In the genomic region with DNA sequence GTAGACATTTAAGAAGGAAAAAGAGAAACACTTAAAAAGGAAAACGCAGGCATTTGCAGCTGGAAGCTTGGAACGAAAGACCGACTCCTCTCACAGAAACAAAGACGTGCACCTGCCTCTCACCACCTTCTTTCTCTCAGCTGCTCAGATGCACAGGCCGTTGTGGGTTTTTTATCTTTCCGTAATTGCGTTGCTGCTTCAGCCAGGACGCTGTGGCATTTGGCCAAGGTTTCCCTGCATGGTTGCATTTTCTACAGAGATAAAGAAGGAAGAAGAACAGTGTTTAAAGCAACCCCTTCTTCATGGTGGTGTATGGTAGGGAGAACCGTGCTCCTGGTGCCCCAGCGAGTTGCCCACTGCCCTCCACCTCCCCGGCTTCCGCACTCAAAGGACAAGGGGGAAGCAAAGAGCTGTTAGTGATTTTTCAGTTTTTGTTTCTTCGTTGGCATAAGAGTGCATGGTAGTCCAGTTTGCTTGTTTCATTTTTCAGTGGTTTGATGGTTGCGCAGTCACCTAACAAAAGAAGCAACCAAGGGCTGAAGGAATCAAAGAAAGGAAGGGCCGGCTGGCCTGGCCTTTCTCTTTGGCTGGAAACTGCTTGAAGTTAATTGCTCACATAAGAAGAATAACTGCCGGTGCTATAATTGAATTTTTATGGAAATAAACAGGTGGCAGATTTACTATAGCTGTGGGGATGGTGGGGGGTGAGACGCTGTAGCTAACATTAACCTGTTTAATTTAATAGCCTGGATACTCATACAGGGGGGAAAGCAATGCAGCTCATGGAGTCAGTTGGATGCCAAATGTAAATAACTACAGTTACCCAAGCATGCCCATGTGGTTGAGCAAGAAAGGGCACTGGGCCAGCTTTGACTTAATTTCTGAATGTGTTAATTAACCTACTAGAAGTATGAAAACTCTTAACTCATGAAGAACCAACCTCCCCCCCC, we compare ENCODE assay signal across 9 mouse cellular contexts.
DNase-seq lines count a peak whose midpoint lies in the region; ATAC-seq lines count a peak whose summit lies in the region.
"Had no signal": no experiment of that assay in that cellular context is flagged by ENCODE, and none has a peak within 500 bp of the region (broad histone marks: within the 10 kb centered on the region; RNA-seq: fewer than 3 reads in every experiment).

No protein-coding gene starts in this region.

- H3K9ac ChIP-seq in forebrain, embryonic 16.5 days (replicated peaks; ENCODE audit: low read depth, low read length) = peak overlapping the region; percentile 28; the same call in 1 of the 2 replicates
- no peak overlapping the region for H3K9ac ChIP-seq in kidney, embryonic 16.5 days (replicated peaks; ENCODE audit: low read length)
- no peak overlapping the region for H3K9ac ChIP-seq in neural tube, embryonic 12.5 days
- H3K9ac ChIP-seq in heart, embryonic 11.5 days (ENCODE audit: low read depth, low read length) = no peak overlapping the region

- 22% methylated on average over 17 of the region's 17 CpGs for WGBS in forebrain, embryonic 16.5 days
- 58% methylated on average over 17 of the region's 17 CpGs for WGBS in kidney, embryonic 16.5 days
- 47% methylated on average over 17 of the region's 17 CpGs for WGBS in neural tube, embryonic 12.5 days
- 73% methylated on average over 17 of the region's 17 CpGs for WGBS in heart, embryonic 11.5 days (ENCODE audit: insufficient replicate concordance)

- peak overlapping the region; percentile 38 for H3K27ac ChIP-seq in forebrain, embryonic 16.5 days (ENCODE audit: low read length)
- H3K27ac ChIP-seq in kidney, embryonic 16.5 days (ENCODE audit: low read length) = peak overlapping the region; percentile 8
- peak overlapping the region; percentile 32; the same call in 1 of the 2 replicates for H3K27ac ChIP-seq in neural tube, embryonic 12.5 days
- H3K27ac ChIP-seq in heart, embryonic 11.5 days (ENCODE audit: low read depth, low read length) = no peak overlapping the region
- H3K27ac ChIP-seq: stomach, postnatal 0 days had no signal

- DNase-seq in ovary, postnatal 10 days (ENCODE audit: low spot score) = peak; percentile 6
- DNase-seq in ovary, adult 18-20 months (ENCODE audit: low spot score) = no peak
- no peak for DNase-seq in frontal cortex, postnatal 36 days (ENCODE audit: low spot score in 2 of 2)
- DNase-seq in heart, postnatal 14 days = no peak

- 0 out of 2 replicates have a peak overlapping the region, but pooled peaks have one; percentile 1 for H3K4me3 ChIP-seq in forebrain, embryonic 16.5 days (replicated peaks; ENCODE audit: low read length)
- no peak overlapping the region for H3K4me3 ChIP-seq in kidney, embryonic 16.5 days (ENCODE audit: low read length)
- H3K4me3 ChIP-seq in neural tube, embryonic 12.5 days = no peak overlapping the region
- H3K4me3 ChIP-seq in heart, embryonic 11.5 days (ENCODE audit: low read depth, low read length) = no peak overlapping the region

- H3K4me1 ChIP-seq in forebrain, embryonic 16.5 days (replicated peaks; ENCODE audit: control insufficient read depth, insufficient read depth, low read length) = peaks cover 19% of the 10 kb centered on the region
- H3K4me1 ChIP-seq in kidney, embryonic 16.5 days (ENCODE audit: insufficient read depth, low read length) = peaks cover 27% of the 10 kb centered on the region
- H3K4me1 ChIP-seq in neural tube, embryonic 12.5 days = peaks cover 20% of the 10 kb centered on the region
- H3K4me1 ChIP-seq in heart, embryonic 11.5 days (ENCODE audit: control insufficient read depth, insufficient read depth, low read length) = no peaks in the 10 kb centered on the region

- peak overlapping the region; percentile 37 for H3K4me2 ChIP-seq in forebrain, embryonic 16.5 days (ENCODE audit: low read length)
- no peak overlapping the region for H3K4me2 ChIP-seq in kidney, embryonic 16.5 days (replicated peaks; ENCODE audit: low read depth, low read length)
- H3K4me2 ChIP-seq in neural tube, embryonic 12.5 days (replicated peaks) = peak overlapping the region; percentile 27; the same call in 1 of the 2 replicates
- H3K4me2 ChIP-seq in heart, embryonic 11.5 days = no peak overlapping the region

- H3K9me3 ChIP-seq in forebrain, embryonic 16.5 days (ENCODE audit: control insufficient read depth, low read length) = no peaks in the 10 kb centered on the region
- H3K9me3 ChIP-seq in kidney, embryonic 16.5 days (ENCODE audit: low read length) = no peaks in the 10 kb centered on the region
- no peaks in the 10 kb centered on the region for H3K9me3 ChIP-seq in neural tube, embryonic 12.5 days
- H3K9me3 ChIP-seq in heart, embryonic 11.5 days (replicated peaks; ENCODE audit: control insufficient read depth, low read length) = no peaks in the 10 kb centered on the region

- no peaks in the 10 kb centered on the region for H3K27me3 ChIP-seq in forebrain, embryonic 16.5 days (replicated peaks; ENCODE audit: control insufficient read depth, insufficient read depth, low read length)
- H3K27me3 ChIP-seq in kidney, embryonic 16.5 days (ENCODE audit: insufficient read depth, low read length) = peaks cover 3% of the 10 kb centered on the region
- H3K27me3 ChIP-seq in neural tube, embryonic 12.5 days (replicated peaks) = no peaks in the 10 kb centered on the region
- H3K27me3 ChIP-seq in heart, embryonic 11.5 days (ENCODE audit: control insufficient read depth, insufficient read depth, low read length) = no peaks in the 10 kb centered on the region

- H3K36me3 ChIP-seq in forebrain, embryonic 16.5 days (ENCODE audit: control insufficient read depth, insufficient read depth) = no peaks in the 10 kb centered on the region
- H3K36me3 ChIP-seq in kidney, embryonic 16.5 days (ENCODE audit: insufficient read depth, low read length) = no peaks in the 10 kb centered on the region
- no peaks in the 10 kb centered on the region for H3K36me3 ChIP-seq in neural tube, embryonic 12.5 days
- H3K36me3 ChIP-seq in heart, embryonic 11.5 days (ENCODE audit: control insufficient read depth, insufficient read depth, low read length) = no peaks in the 10 kb centered on the region

- intact Hi-C loops in heart, postnatal 14 days (cut with DNase I) = loop anchor here (2.0 to 10.0 kb wide), 4 partner anchors 607 to 1205 kb away; no protein-coding TSS in a partner anchor

- ATAC-seq in forebrain, embryonic 16.5 days = peak; percentile 85
- peak; percentile 71; the same call in 1 of the 2 replicates for ATAC-seq in kidney, embryonic 16.5 days (ENCODE audit: low FRiP score, low TSS enrichment)
- ATAC-seq in neural tube, embryonic 12.5 days (ENCODE audit: low FRiP score, low read depth) = peak; percentile 78
- ATAC-seq in heart, embryonic 11.5 days (replicated peaks; ENCODE audit: insufficient number of reproducible peaks, low FRiP score, low TSS enrichment) = no peak

Comparison
In these comparisons a context has a peak if more than half of its experiments do, and no peak if none do; other contexts are left out.
1. H3K4me2 ChIP-seq: peak in forebrain, embryonic 16.5 days (single experiment) and neural tube, embryonic 12.5 days (single experiment); none in kidney, embryonic 16.5 days (single experiment) and heart, embryonic 11.5 days (single experiment).